Mouse (Mus musculus): ENCODE measurements around the gene Rnase9. TPM values are rescaled to one million over a fixed set of nuclear protein-coding genes. Genes with fewer than 3 reads are reported as not detected.

The Rnase9 gene
- not detected for total RNA-seq (2023)

DNA sequence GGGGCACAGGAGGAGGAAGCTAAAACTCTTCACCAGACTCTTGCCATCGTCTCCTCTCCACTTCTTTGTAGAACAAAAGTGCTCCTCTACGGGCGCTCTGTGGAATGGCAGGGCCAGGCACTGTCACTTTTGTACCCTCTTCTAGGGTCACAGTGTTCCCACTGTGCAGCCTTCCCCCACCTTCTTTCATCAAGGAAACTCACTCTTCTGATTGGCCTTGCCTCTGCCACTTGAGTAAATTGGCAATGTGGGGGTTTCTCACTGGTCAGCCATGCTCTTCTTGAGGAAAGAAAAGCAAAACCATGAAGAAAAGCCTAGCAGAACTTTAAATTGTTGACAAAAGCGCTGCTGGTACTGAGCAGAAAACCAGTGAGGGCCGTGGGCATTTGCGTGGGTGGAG, at the start of gene Rnase9:
Gene Rnase9, minus strand, starts transcription at position 101 of the 400 bp plus-strand sequence.

DNA sequence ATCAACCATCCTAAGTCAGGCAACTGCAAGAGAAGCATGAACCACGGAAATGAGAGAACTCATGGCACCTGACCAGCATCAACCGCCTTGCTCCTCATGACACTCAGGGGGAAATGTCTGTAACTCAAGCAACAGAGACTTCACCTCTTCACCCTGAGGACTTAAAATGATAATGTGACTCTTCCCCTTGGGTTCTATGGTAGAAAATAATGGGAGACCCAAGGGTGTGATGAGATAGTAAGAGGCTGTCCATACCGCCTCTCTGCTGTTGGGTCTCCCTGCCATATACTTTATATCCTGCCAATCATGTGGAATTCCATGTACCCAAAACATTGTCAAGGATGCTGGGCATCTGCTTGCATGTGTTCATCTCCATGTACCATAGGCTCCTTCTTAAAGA, 32.7 kb upstream of the Rnase9 start, which contains the start of gene Olfr750:
Gene Olfr750, minus strand, starts transcription at position 101 of the 400 bp plus-strand sequence.

DNA sequence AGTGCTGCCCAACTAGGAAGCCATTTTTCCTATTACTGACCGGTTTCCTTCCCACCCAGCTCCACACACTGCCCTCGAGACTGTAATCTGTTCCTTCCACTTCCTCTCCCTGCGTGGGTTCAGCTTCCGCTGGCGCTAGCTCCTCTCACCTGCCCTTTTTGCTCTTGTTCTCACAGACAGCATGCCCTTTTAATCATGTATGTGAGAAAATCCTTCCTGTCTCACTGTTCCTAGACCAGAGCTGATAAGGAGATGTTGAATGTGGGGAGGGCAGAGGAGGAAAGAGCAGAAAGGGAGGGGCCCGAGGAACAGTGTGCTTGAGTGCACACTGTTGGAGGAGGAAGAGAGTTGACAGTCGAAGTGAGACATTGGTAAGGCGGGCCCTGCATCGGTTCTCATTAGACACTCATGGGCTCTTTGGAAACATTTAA, 15.7 kb upstream of the Rnase9 start, which contains the start of gene Rnase12:
Gene Rnase12, minus strand, starts transcription at position 261 of the 431 bp plus-strand sequence.

DNA sequence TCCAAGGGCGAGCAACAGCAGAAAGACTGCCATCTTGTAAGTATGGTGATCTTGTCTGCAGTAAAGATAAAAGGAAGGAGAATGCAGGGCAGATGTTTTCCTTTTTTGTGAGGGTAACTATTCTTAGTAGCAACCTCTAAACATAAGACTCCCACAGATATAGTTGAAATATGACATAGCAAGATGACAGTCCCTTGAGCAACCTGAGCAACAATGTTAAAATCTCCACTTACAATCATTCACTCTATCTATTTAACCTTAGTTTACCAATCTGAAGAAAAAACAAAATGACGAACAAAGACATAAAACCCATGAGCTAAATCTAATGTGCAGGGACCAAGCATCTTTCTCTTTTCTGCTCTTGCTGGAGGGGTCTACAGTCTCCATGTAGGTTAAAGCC, 8.4 kb upstream of the Rnase9 start, which contains the start of gene Rnase11:
Gene Rnase11, minus strand, starts transcription at position 101 of the 400 bp plus-strand sequence.

DNA sequence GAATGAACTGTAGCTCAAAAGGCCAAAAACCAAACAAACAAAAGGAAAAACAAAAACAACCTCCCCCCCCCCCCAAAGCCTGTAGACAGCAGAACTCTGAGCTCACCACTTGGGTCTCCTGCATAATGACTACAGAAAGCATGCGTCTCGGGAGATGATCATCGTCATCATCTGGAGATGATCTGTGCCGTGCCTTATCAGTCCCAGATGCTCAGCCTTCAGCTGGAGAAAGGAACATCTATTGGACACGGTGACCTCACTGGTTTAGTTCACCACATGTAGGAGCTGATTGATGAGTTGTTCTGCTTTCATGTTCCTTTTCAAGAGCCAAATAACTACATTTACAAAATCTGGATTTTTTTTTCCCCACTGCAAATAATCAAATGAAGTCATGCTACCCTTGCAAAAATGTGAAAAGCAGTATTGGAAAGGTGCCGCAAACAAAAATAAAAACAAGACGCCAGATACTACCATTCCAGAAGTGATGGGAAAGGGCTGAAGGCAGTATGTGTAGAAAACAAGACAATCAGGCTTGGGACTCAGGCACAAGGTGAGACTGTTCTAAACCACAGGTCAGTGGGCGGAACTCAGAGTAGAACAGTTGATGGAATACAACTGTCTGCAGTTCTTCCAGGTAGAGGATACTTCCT, 34.4 kb downstream of the Rnase9 start, which contains the start of gene Rnase10:
Gene Rnase10, plus strand, starts transcription at position 600 of the 650 bp plus-strand sequence.

Other genes starting within 250 kb of the Rnase9 start
- gene Ccnb1ip1, start 234.1 kb downstream of the Rnase9 start, total RNA-seq (2023), result not detected
- gene Parp2, start 234.0 kb downstream of the Rnase9 start, total RNA-seq (2023), result 67.2 TPM
- gene Tep1, start 171.3 kb downstream of the Rnase9 start, total RNA-seq (2023), result 45.2 TPM
- gene Klhl33, start 144.4 kb downstream of the Rnase9 start, total RNA-seq (2023), result 0.41 TPM
- gene Osgep, start 117.0 kb downstream of the Rnase9 start, total RNA-seq (2023), result 36.9 TPM
- 43.1 TPM for gene Apex1, start 116.9 kb downstream of the Rnase9 start, total RNA-seq (2023)
- gene Pip4p1, start 111.0 kb downstream of the Rnase9 start, total RNA-seq (2023), result 122 TPM
- gene Pnp, start 110.8 kb downstream of the Rnase9 start, total RNA-seq (2023), result 21.6 TPM
- gene Gm49342, start 97.4 kb downstream of the Rnase9 start, total RNA-seq (2023), result 17.4 TPM
- gene Pnp2, start 85.9 kb downstream of the Rnase9 start, total RNA-seq (2023), result 2.6 TPM
- not detected for gene Rnase10, start 34.1 kb downstream of the Rnase9 start, total RNA-seq (2023)
- gene Rnase11, start 8.3 kb upstream of the Rnase9 start, total RNA-seq (2023), result not detected
- not detected for gene Rnase12, start 15.8 kb upstream of the Rnase9 start, total RNA-seq (2023)
- not detected for gene Olfr750, start 32.6 kb upstream of the Rnase9 start, total RNA-seq (2023)
- 0.73 TPM for gene Rnase4, start 49.2 kb upstream of the Rnase9 start, total RNA-seq (2023)
- gene Ang, start 49.3 kb upstream of the Rnase9 start, total RNA-seq (2023), result not detected
- not detected for gene Eddm3b, start 72.6 kb upstream of the Rnase9 start, total RNA-seq (2023)
- 8.2 TPM for gene Rnase6, start 82.0 kb upstream of the Rnase9 start, total RNA-seq (2023)
- not detected for gene Rnase1, start 104.9 kb upstream of the Rnase9 start, total RNA-seq (2023)
- not detected for gene Rnase2b, start 120.4 kb upstream of the Rnase9 start, total RNA-seq (2023)
- gene Ang2, start 157.3 kb upstream of the Rnase9 start, total RNA-seq (2023), result not detected
- gene Ear14, start 161.5 kb upstream of the Rnase9 start, total RNA-seq (2023), result not detected
- gene Rnase2a, start 214.2 kb upstream of the Rnase9 start, total RNA-seq (2023), result not detected